16 mouse cellular contexts compared by ENCODE assay signal in genomic region chr17:74781911-74782310, GRCm38 (mm10).
A peak's percentile ranks its signal among the peaks of the same experiment; 100 is the strongest.
DNase-seq lines count a peak whose midpoint lies in the region.
"Had no signal": no experiment of that assay in that cellular context is flagged by ENCODE, and none has a peak within 500 bp of the region (broad histone marks: within the 10 kb centered on the region; RNA-seq: fewer than 3 reads in every experiment).

No protein-coding gene starts in this region.

- DNase-seq in 3T3-L1 (ENCODE audit: low read depth, low spot score), result peak; percentile 85
- peak; percentile 46 for DNase-seq in Muller cell, postnatal 12 days (ENCODE audit: inconsistent ontology term)
- DNase-seq in adipocyte (ENCODE audit: low spot score), result peak; percentile 13
- no peak for DNase-seq in thymus, postnatal 14 days
- DNase-seq in kidney, adult 11 months, result no peak
- DNase-seq: adrenal gland, adult 2 months; adrenal gland, postnatal 10 days; adrenal gland, postnatal 25 days; B cell, adult 2 months; cerebellum, adult 11 months; cerebellum, adult 18-20 months; cerebellum, adult 8-10 months; cerebellum, adult 9-11 months; cerebellum, postnatal 14 days; cerebellum, postnatal 36 days; embryo, embryonic 11 days had no signal

Comparison
In these comparisons a context has a peak if more than half of its experiments do, and no peak if none do; other contexts are left out.
1. DNase-seq: peak in 3T3-L1 (single experiment), Muller cell, postnatal 12 days (single experiment) and adipocyte (single experiment); none in thymus, postnatal 14 days (single experiment) and kidney, adult 11 months (single experiment).